8 mouse cellular contexts compared by ENCODE assay signal in the genomic region with DNA sequence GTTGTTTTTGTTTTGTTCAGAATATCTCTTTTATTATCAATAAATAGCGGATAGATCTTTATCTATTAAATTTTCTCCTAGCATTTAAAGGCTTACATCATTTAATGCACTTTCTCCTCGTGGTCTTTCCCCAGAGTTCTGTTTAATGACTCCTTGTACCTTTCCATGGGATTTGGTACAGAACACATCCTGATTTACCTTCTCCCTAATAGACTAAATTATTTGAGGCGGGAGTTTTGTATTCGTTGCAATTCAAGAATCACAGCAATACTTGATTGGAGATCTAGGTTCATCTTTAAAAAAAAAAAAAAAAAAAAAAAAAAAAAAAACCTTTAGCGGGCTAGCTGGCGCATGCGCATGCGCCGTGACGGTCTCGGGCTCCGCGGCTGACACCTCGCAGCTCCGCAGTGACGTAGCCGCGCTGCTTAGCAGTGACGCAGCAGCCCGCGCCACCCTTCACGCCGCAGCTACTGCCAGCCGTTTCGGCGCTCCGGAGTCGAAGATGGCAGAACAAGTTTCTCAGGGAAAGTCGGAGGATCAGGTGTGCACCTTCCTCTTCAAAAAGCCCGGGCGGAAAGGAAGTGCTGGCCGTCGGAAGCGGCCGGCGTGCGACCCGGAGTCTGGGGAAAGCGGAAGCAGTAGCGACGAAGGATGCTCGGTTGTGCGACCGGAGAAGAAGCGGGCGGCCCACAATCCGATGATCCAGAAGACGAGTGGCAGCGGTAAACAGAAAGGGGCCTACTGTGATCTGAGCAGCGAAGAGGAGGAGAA. TPM values are rescaled to one million over a fixed set of nuclear protein-coding genes. Genes with fewer than 3 reads are reported as not detected.
A peak's percentile ranks its signal among the peaks of the same experiment; 100 is the strongest.
DNase-seq lines count a peak whose midpoint lies in the region; ATAC-seq and TF ChIP-seq lines count a peak whose summit lies in the region.

A gene (plus strand): TSS at position 363 of the 771 bp plus-strand sequence.

- TF ChIP-seq POLR2A in liver, adult 2 months (IDR thresholded peaks at IDR 0.05; ENCODE audit: extremely low read depth, insufficient read depth, low read length), result peak; percentile 61; the same call in 1 of the 2 replicates

- peak within 1 kb of the TSS; percentile 70 for H3K9ac ChIP-seq in heart, embryonic 12.5 days
- peak within 1 kb of the TSS; percentile 82 for H3K9ac ChIP-seq in kidney, embryonic 16.5 days (replicated peaks; ENCODE audit: low read length)
- peak within 1 kb of the TSS; percentile 81 for H3K9ac ChIP-seq in liver, adult 2 months (ENCODE audit: low read depth, low read length)

- peak within 1 kb of the TSS; percentile 94 for H3K4me3 ChIP-seq in erythroblast, embryonic 14.5 days (replicated peaks)
- peak within 1 kb of the TSS; percentile 63 for H3K4me3 ChIP-seq in heart, embryonic 12.5 days
- peak within 1 kb of the TSS; percentile 53 for H3K4me3 ChIP-seq in kidney, embryonic 16.5 days (ENCODE audit: low read length)
- H3K4me3 ChIP-seq in liver, adult 2 months (ENCODE audit: insufficient read depth, low read depth, low read length), result peak within 1 kb of the TSS; percentile 92

- peaks cover 22% of the 10 kb centered on the region for H3K4me1 ChIP-seq in erythroblast, embryonic 14.5 days (ENCODE audit: control insufficient read depth)
- H3K4me1 ChIP-seq in heart, embryonic 12.5 days (replicated peaks), result peaks cover 5% of the 10 kb centered on the region
- H3K4me1 ChIP-seq in kidney, embryonic 16.5 days (ENCODE audit: insufficient read depth, low read length), result no peaks in the 10 kb centered on the region
- H3K4me1 ChIP-seq in liver, adult 2 months (ENCODE audit: control insufficient read depth, insufficient read depth, low read length), result peaks cover 7% of the 10 kb centered on the region; the same call in 1 of the 2 replicates

- no peaks in the 10 kb centered on the region for H3K27me3 ChIP-seq in erythroblast, embryonic 14.5 days (ENCODE audit: control insufficient read depth)
- no peaks in the 10 kb centered on the region for H3K27me3 ChIP-seq in heart, embryonic 12.5 days (replicated peaks)
- no peaks in the 10 kb centered on the region for H3K27me3 ChIP-seq in kidney, embryonic 16.5 days (ENCODE audit: insufficient read depth, low read length)
- no peaks in the 10 kb centered on the region for H3K27me3 ChIP-seq in liver, adult 2 months (ENCODE audit: control insufficient read depth, insufficient read depth, low read length)

- H3K9me3 ChIP-seq in erythroblast, embryonic 14.5 days (ENCODE audit: control insufficient read depth, low read length), result no peaks in the 10 kb centered on the region
- peaks cover 6% of the 10 kb centered on the region; the same call in 1 of the 2 replicates for H3K9me3 ChIP-seq in heart, embryonic 12.5 days (replicated peaks)
- H3K9me3 ChIP-seq in kidney, embryonic 16.5 days (ENCODE audit: low read length), result no peaks in the 10 kb centered on the region; the same call in 1 of the 2 replicates

- no peak for TF ChIP-seq CTCF in liver, adult 2 months (IDR thresholded peaks at IDR 0.05; ENCODE audit: low read depth, low read length)

- peak within 1 kb of the TSS; percentile 51 for H3K27ac ChIP-seq in heart, embryonic 12.5 days (ENCODE audit: poor library complexity, severe bottlenecking)
- no peak within 1 kb of the TSS for H3K27ac ChIP-seq in kidney, embryonic 16.5 days (ENCODE audit: low read length)
- H3K27ac ChIP-seq in liver, adult 2 months (replicated peaks; ENCODE audit: insufficient read depth, low read depth, low read length), result peak within 1 kb of the TSS; percentile 65

- peak; percentile 95 for DNase-seq in A20 (ENCODE audit: low read depth, low spot score)
- DNase-seq in brain, embryonic 18.5 days (ENCODE audit: low read depth, low spot score), result peak; percentile 78
- DNase-seq in liver, adult 2 months (ENCODE audit: extremely low read depth, low read depth, low spot score), result peak; percentile 72
- peak; percentile 81 to 83 for DNase-seq in spleen, postnatal 36 days (ENCODE audit: low spot score in 2 of 2)

- WGBS in heart, embryonic 12.5 days, result 3% methylated on average over 50 of the region's 50 CpGs
- 3% methylated on average over 50 of the region's 50 CpGs for WGBS in kidney, embryonic 16.5 days
- WGBS in liver, adult 2 months, result 2% methylated on average over 50 of the region's 50 CpGs

- H3K36me3 ChIP-seq in erythroblast, embryonic 14.5 days (ENCODE audit: control insufficient read depth), result peaks cover 5% of the 10 kb centered on the region
- no peaks in the 10 kb centered on the region for H3K36me3 ChIP-seq in heart, embryonic 12.5 days
- no peaks in the 10 kb centered on the region; the same call in 1 of the 2 replicates for H3K36me3 ChIP-seq in kidney, embryonic 16.5 days (ENCODE audit: insufficient read depth, low read length)
- H3K36me3 ChIP-seq in liver, adult 2 months (ENCODE audit: control insufficient read depth, insufficient read depth, low read length), result no peaks in the 10 kb centered on the region

- peaks cover 2% of the 10 kb centered on the region; the same call in 1 of the 2 replicates for H3K79me2 ChIP-seq in liver, adult 2 months (ENCODE audit: control insufficient read depth, insufficient read depth, low read length)

- peak within 1 kb of the TSS; percentile 82 for H3K4me2 ChIP-seq in heart, embryonic 12.5 days
- peak within 1 kb of the TSS; percentile 83 for H3K4me2 ChIP-seq in kidney, embryonic 16.5 days (replicated peaks; ENCODE audit: low read depth, low read length)

- ATAC-seq in heart, embryonic 12.5 days (ENCODE audit: insufficient number of reproducible peaks, low FRiP score), result peak; percentile 93
- ATAC-seq in kidney, embryonic 16.5 days (ENCODE audit: low FRiP score, low TSS enrichment), result peak; percentile 85; the same call in 1 of the 2 replicates
- ATAC-seq in monocyte, adult 5-6 weeks (replicated peaks; ENCODE audit: insufficient number of reproducible peaks, low FRiP score, low TSS enrichment, poor library complexity, severe bottlenecking), result peak; percentile 98

RNA-seq across cellular contexts. Expression of the gene that starts here (rescaled TPM):
- polyA plus RNA-seq in erythroblast, embryonic 14.5 days (2012), result 4.3 and 4.9 TPM in 2 replicates
- polyA plus RNA-seq in heart, embryonic 12.5 days (2016; fragmentation: Nextera tagmentation; extraction: Ambion mirVana), result 21.3 and 24.4 TPM in 2 replicates
- 22.3 and 23.0 TPM in 2 replicates for polyA plus RNA-seq in kidney, embryonic 16.5 days (2015; fragmentation: Nextera tagmentation; extraction: Ambion mirVana)
- 5.0 and 5.9 TPM in 2 replicates for total RNA-seq in liver, adult 2 months (2014; rRNA removed)
- polyA plus RNA-seq in liver, adult 2 months (2012; rRNA removed), result 2.8 TPM in 2 replicates
- 66.2 to 82.0 TPM (median 67.1 TPM) in 3 replicates for total RNA-seq in monocyte, adult 5-6 weeks (2017)
